8 mouse cellular contexts compared by ENCODE assay signal in genomic region chr8:105413391-105413790, GRCm38 (mm10). TPM values are rescaled to one million over a fixed set of nuclear protein-coding genes. Genes with fewer than 3 reads are reported as not detected.
DNase-seq lines count a peak whose midpoint lies in the region; ATAC-seq lines count a peak whose summit lies in the region.

TSS of gene Kctd19 (minus strand) at chr8:105413502.
TSS of gene Lrrc36 (plus strand) at chr8:105413571.

- peaks cover 3% of the 10 kb centered on the region; the same call in 1 of the 2 replicates for H3K4me1 ChIP-seq in stomach, embryonic 14.5 days (ENCODE audit: control insufficient read depth, insufficient read depth, low read length)

- DNase-seq in R1 (ENCODE audit: low read depth, low spot score) = peak; percentile 86
- DNase-seq in c-Kit-positive CD71-negative TER-119-negative erythroid progenitor cells, embryonic 14.5 days (ENCODE audit: low read depth) = peak; percentile 44
- peak; percentile 62 to 68 for DNase-seq in heart, postnatal 14 days
- peak; percentile 73 to 83 for DNase-seq in kidney, postnatal 4 days
- no peak for DNase-seq in layer of hippocampus, postnatal 14 days (ENCODE audit: low spot score in 2 of 2)

- peak within 1 kb of the TSS; percentile 25 for H3K4me3 ChIP-seq in stomach, embryonic 14.5 days (ENCODE audit: low read depth, low read length)

- peak; percentile 59 for ATAC-seq in erythroid progenitor cell, adult 5-6 weeks (replicated peaks; ENCODE audit: low FRiP score, poor library complexity, severe bottlenecking)
- peak; percentile 98 for ATAC-seq in megakaryocyte progenitor cell, adult 5-6 weeks (replicated peaks; ENCODE audit: poor library complexity)
- ATAC-seq in stomach, embryonic 14.5 days (ENCODE audit: insufficient number of reproducible peaks, insufficient read depth, low FRiP score, low read depth) = peak; percentile 65

- peak within 1 kb of the TSS; percentile 60 for H3K4me2 ChIP-seq in stomach, embryonic 14.5 days (replicated peaks; ENCODE audit: low read depth, low read length)

- no peaks in the 10 kb centered on the region for H3K9me3 ChIP-seq in stomach, embryonic 14.5 days (ENCODE audit: control insufficient read depth, low read depth, low read length)

- no peak within 1 kb of the TSS for H3K27ac ChIP-seq in stomach, embryonic 14.5 days (ENCODE audit: low read length)

- intact Hi-C loops in heart, postnatal 14 days (cut with DNase I) = loop anchor here (5.0 kb wide), 1 partner anchor 64 kb away; no protein-coding TSS in a partner anchor

- H3K9ac ChIP-seq in stomach, embryonic 14.5 days (replicated peaks; ENCODE audit: low read depth, low read length) = no peak within 1 kb of the TSS

- H3K36me3 ChIP-seq in stomach, embryonic 14.5 days (ENCODE audit: control insufficient read depth, insufficient read depth, low read length) = no peaks in the 10 kb centered on the region

- H3K27me3 ChIP-seq in stomach, embryonic 14.5 days (ENCODE audit: control insufficient read depth, insufficient read depth, low read length) = no peaks in the 10 kb centered on the region

- 1% methylated on average over 34 of the region's 34 CpGs for WGBS in stomach, embryonic 14.5 days

RNA-seq across cellular contexts. Expression of gene Kctd19, which starts in this region (rescaled TPM):
- total RNA-seq in erythroid progenitor cell, adult 5-6 weeks (2015; ENCODE audit: low replicate concordance) = not detected in 2 replicates
- not detected in 2 replicates for total RNA-seq in erythroid progenitor cell, adult 5-6 weeks (2017; ENCODE audit: low replicate concordance)
- total RNA-seq in heart, postnatal 14 days (2021) = not detected
- total RNA-seq in megakaryocyte progenitor cell, adult 5-6 weeks (2015) = not detected in 2 replicates
- 0.12 TPM in 1 of 2 replicates, not detected in the other for total RNA-seq in megakaryocyte progenitor cell, adult 5-6 weeks (2017)
- polyA plus RNA-seq in stomach, embryonic 14.5 days (2014; fragmentation: Nextera tagmentation; extraction: Ambion mirVana) = not detected in 2 replicates
- not detected for total RNA-seq in layer of hippocampus, postnatal 14 days (2021)

RNA-seq across cellular contexts. Expression of gene Lrrc36, which starts in this region (rescaled TPM):
- total RNA-seq in erythroid progenitor cell, adult 5-6 weeks (2015; ENCODE audit: low replicate concordance) = 1.4 TPM in 1 of 2 replicates, not detected in the other
- 1.2 TPM in 1 of 2 replicates, not detected in the other for total RNA-seq in erythroid progenitor cell, adult 5-6 weeks (2017; ENCODE audit: low replicate concordance)
- total RNA-seq in heart, postnatal 14 days (2021) = under 1 TPM; 0.68 to 0.86 TPM
- 0.30 TPM in 1 of 2 replicates, not detected in the other for total RNA-seq in megakaryocyte progenitor cell, adult 5-6 weeks (2015)
- total RNA-seq in megakaryocyte progenitor cell, adult 5-6 weeks (2017) = 0.91 and 1.2 TPM in 2 replicates
- polyA plus RNA-seq in stomach, embryonic 14.5 days (2014; fragmentation: Nextera tagmentation; extraction: Ambion mirVana) = not detected in 2 replicates
- total RNA-seq in layer of hippocampus, postnatal 14 days (2021) = under 1 TPM; 0.60 to 0.78 TPM

Comparison
In these comparisons a context has a peak if more than half of its experiments do, and no peak if none do; other contexts are left out.
1. Peak in DNase-seq in heart, postnatal 14 days; RNA of the genes that start here not detected or under 1 TPM.
2. Peak in ATAC-seq, H3K4me3 ChIP-seq and H3K4me2 ChIP-seq in stomach, embryonic 14.5 days; RNA of the genes that start here not detected or under 1 TPM.
3. DNase-seq: peak in R1 (single experiment), c-Kit-positive CD71-negative TER-119-negative erythroid progenitor cells, embryonic 14.5 days (single experiment) and kidney, postnatal 4 days (2 of 2); none in layer of hippocampus, postnatal 14 days (0 of 2).
4. Peak in every context shown above with its lines, with median percentiles within 50 percentile points of each other: ATAC-seq.